Mouse (Mus musculus) liver, adult 2 months (tissue): ENCODE measurements around the gene Dnaja3. TPM values are rescaled to one million over a fixed set of nuclear protein-coding genes. Genes with fewer than 3 reads are reported as not detected.

Source experiments
- DNase-seq: peaks from one replicate; pipeline ENCODE4 v3.0.0-alpha.2; 2011; ENCODE audit warnings: low read depth, low spot score; ENCODE audit errors: extremely low read depth
- H3K27ac ChIP-seq: fragments of 200-500 bp; replicated peaks from 2 replicates; pipeline ENCODE4 v1.5.1; 2012; ENCODE audit warnings: low read depth, mild to moderate bottlenecking, control low read depth, inconsistent platforms, low read length; ENCODE audit not compliant: insufficient read depth
- H3K27me3 ChIP-seq: fragments of 200-500 bp; 2 replicates; pipeline ENCODE4 v1.6.1; 2012; ENCODE audit warnings: mild to moderate bottlenecking, moderate library complexity, low read length, inconsistent platforms; ENCODE audit not compliant: control insufficient read depth, insufficient read depth
- H3K36me3 ChIP-seq: fragments of 200-500 bp; 2 replicates; pipeline ENCODE4 v1.6.1; 2012; ENCODE audit warnings: low read length, inconsistent platforms; ENCODE audit not compliant: control insufficient read depth, insufficient read depth
- H3K4me1 ChIP-seq: fragments of 200-500 bp; 2 replicates; pipeline ENCODE4 v1.6.1; 2011; ENCODE audit warnings: low read length; ENCODE audit not compliant: control insufficient read depth, insufficient read depth
- H3K4me3 ChIP-seq: fragments of 200-500 bp; 2 replicates; pipeline ENCODE4 v1.5.1; 2011; ENCODE audit warnings: low read depth, mild to moderate bottlenecking, control low read depth, low read length, moderate library complexity; ENCODE audit not compliant: insufficient read depth
- H3K79me2 ChIP-seq: fragments of 200-500 bp; 2 replicates; pipeline ENCODE4 v1.6.1; 2012; ENCODE audit warnings: inconsistent platforms, mild to moderate bottlenecking, low read length, moderate library complexity; ENCODE audit not compliant: control insufficient read depth, insufficient read depth
- H3K9ac ChIP-seq: fragments of 200-500 bp; 2 replicates; pipeline ENCODE4 v1.6.1; 2012; ENCODE audit warnings: low read depth, mild to moderate bottlenecking, control low read depth, inconsistent platforms, low read length
- CTCF ChIP-seq: fragments of 200-500 bp; IDR thresholded peaks from 2 replicates; pipeline ENCODE4 v1.5.1; 2011; ENCODE audit warnings: low read depth, low read length, control low read depth
- POLR2A ChIP-seq: fragments of 200-500 bp; IDR thresholded peaks from 2 replicates; pipeline ENCODE4 v1.6.1; 2011; ENCODE audit warnings: low read length, control low read depth; ENCODE audit not compliant: insufficient read depth; ENCODE audit errors: extremely low read depth
- WGBS: fragments of 180-500 bp; shearing (Covaris S2); methylation state at CpG from one replicate; pipeline ENCODE4 v1.1.7; 2018; 5-methylcytosine and 5-hydroxymethylcytosine counted together
- polyA plus RNA-seq: library from polyadenylated mRNA; depleted of rRNA; stranded (reverse); fragments of >200 nt; gene quantifications from 2 replicates; pipeline ENCODE4 v1.2.3, GENCODE M21; 2012
- total RNA-seq: library from RNA; depleted of rRNA; stranded (reverse); fragments of >200 nt; gene quantifications from 2 replicates; pipeline ENCODE4 v1.2.3, GENCODE M21; 2014

Dnaja3 gene
- total and polyA plus RNA-seq, 2 experiments: 37.7 to 76.3 TPM

GRCm38 (mm10) chr16:4599616-4600015 lies 40.2 kb upstream of the Dnaja3 start:
- TF ChIP-seq CTCF (no peak), POLR2A (no peak)
- WGBS: 85% methylated on average over 3 of the region's 3 CpGs
- Histone ChIP-seq H3K9ac (no peak overlapping the region), H3K36me3 (no peaks in the 10 kb centered on the region), H3K27ac (no peak overlapping the region), H3K79me2 (no peaks in the 10 kb centered on the region), H3K4me1 (no peaks in the 10 kb centered on the region), H3K4me3 (no peak overlapping the region), H3K27me3 (0 out of 2 replicates have a peak, but pooled peaks cover 3% of the 10 kb centered on the region)
- no peak for DNase-seq

- Histone ChIP-seq H3K79me2 (no peaks in the 10 kb centered on the region), H3K4me1 (no peaks in the 10 kb centered on the region), H3K9ac (no peak overlapping the region), H3K27me3 (no peaks in the 10 kb centered on the region), H3K27ac (no peak overlapping the region), H3K36me3 (no peaks in the 10 kb centered on the region), H3K4me3 (no peak overlapping the region)
- DNase-seq: no peak
- WGBS: 81% methylated on average over 9 of the region's 9 CpGs
- TF ChIP-seq CTCF (no peak), POLR2A (no peak)
Observed at GRCm38 (mm10) chr16:4600701-4601310, 39.0 kb upstream of the Dnaja3 start.

GRCm38 (mm10) chr16:4602189-4602588 lies 37.6 kb upstream of the Dnaja3 start:
- no peak for TF ChIP-seq CTCF
- TF ChIP-seq POLR2A: no peak
- H3K27me3 ChIP-seq: no peaks in the 10 kb centered on the region
- H3K36me3 ChIP-seq: no peaks in the 10 kb centered on the region
- 29% methylated on average over 3 of the region's 3 CpGs for WGBS
- H3K4me3 ChIP-seq: no peak overlapping the region
- no peak for DNase-seq
- H3K4me1 ChIP-seq: no peaks in the 10 kb centered on the region
- no peak overlapping the region for H3K9ac ChIP-seq
- H3K27ac ChIP-seq: no peak overlapping the region
- no peaks in the 10 kb centered on the region for H3K79me2 ChIP-seq

GRCm38 (mm10) chr16:4602766-4603452 lies 36.9 kb upstream of the Dnaja3 start:
- TF ChIP-seq CTCF: no peak
- no peak for TF ChIP-seq POLR2A
- WGBS: 71% methylated on average over 7 of the region's 7 CpGs
- Histone ChIP-seq H3K79me2 (no peaks in the 10 kb centered on the region), H3K4me3 (no peak overlapping the region), H3K4me1 (no peaks in the 10 kb centered on the region), H3K36me3 (no peaks in the 10 kb centered on the region), H3K27me3 (no peaks in the 10 kb centered on the region), H3K27ac (no peak overlapping the region), H3K9ac (no peak overlapping the region)
- DNase-seq: no peak

- no peaks in the 10 kb centered on the region for H3K27me3 ChIP-seq
- H3K36me3 ChIP-seq: no peaks in the 10 kb centered on the region
- H3K4me1 ChIP-seq: no peaks in the 10 kb centered on the region
- H3K79me2 ChIP-seq: no peaks in the 10 kb centered on the region
- TF ChIP-seq POLR2A: no peak
- no peak for TF ChIP-seq CTCF
- H3K4me3 ChIP-seq: no peak overlapping the region
- WGBS: 88% methylated on average over 1 of the region's 1 CpGs
- H3K27ac ChIP-seq: no peak overlapping the region
- DNase-seq: no peak
- no peak overlapping the region for H3K9ac ChIP-seq
Observed at GRCm38 (mm10) chr16:4603453-4603837, 36.3 kb upstream of the Dnaja3 start.

- no peak for DNase-seq
- no peak overlapping the region for H3K9ac ChIP-seq
- WGBS: 79% methylated on average over 11 of the region's 11 CpGs
Observed at GRCm38 (mm10) chr16:4604293-4604837, 35.4 kb upstream of the Dnaja3 start.

More at GRCm38 (mm10) chr16:4604293-4604837, 35.4 kb upstream of the Dnaja3 start:
- Histone ChIP-seq H3K27ac (no peak overlapping the region), H3K36me3 (no peaks in the 10 kb centered on the region), H3K4me3 (no peak overlapping the region), H3K27me3 (no peaks in the 10 kb centered on the region), H3K4me1 (no peaks in the 10 kb centered on the region), H3K79me2 (no peaks in the 10 kb centered on the region)
- TF ChIP-seq POLR2A (no peak), CTCF (no peak)
